Mouse (Mus musculus) G1E (cell line): ENCODE measurements around the gene P2rx1.

ENCODE experiments used
- CTCF ChIP-seq: IDR thresholded peaks from 2 replicates; pipeline ENCODE4 v1.5.1; 2012; ENCODE audit warnings: low read depth, low read length, inconsistent platforms, mixed read lengths
- GATA1 ChIP-seq: IDR thresholded peaks from 2 replicates; pipeline ENCODE4 v1.6.1; 2012; ENCODE audit warnings: borderline replicate concordance, low read length, inconsistent platforms, mixed read lengths
- GATA2 ChIP-seq: IDR thresholded peaks from 2 replicates; pipeline ENCODE4 v1.6.1; 2012; ENCODE audit warnings: low read depth, low read length, inconsistent platforms, borderline replicate concordance
- POLR2AphosphoS5 ChIP-seq: IDR thresholded peaks from 2 replicates; pipeline ENCODE4 v1.6.1; 2012; ENCODE audit warnings: low read depth, low read length, inconsistent platforms; ENCODE audit not compliant: insufficient replicate concordance
- TAL1 ChIP-seq: conservative IDR thresholded peaks from 2 replicates; pipeline ENCODE4 v1.6.1; 2012; ENCODE audit warnings: low read depth, low read length, inconsistent platforms, mixed read lengths

DNA sequence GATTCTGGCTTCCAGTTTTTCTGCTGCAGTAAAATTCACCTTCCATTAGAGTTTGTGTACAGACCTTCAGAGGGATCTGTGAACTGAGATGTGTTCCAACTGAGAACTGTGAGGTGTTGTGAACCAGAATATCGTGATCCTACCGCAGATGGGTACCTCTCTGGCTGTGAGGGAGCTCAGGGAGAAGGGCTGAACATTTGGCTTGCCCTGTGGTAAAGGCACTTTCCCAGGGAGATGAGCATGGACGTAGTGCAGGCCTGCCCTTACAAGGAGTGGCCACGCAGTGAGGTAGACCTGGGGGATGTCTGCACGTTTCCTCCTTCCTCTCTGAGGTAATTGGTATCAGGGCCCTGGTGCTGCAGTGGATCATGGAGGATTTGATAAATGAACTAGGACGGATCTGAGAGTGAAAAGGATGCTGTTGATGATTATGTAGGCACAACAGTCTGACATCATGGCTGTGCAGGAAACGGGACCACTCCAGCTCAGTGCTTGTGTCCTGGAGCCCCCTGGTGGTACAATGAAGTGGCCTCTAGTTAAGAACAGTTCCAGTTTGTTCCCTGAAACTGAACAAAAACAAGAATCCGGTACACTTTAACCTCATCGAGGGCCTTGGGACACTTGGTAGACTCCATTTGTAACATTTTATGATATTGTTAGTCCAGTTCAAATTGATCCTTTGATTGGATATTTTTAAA lies 40.3 kb downstream of the P2rx1 start:
- TF ChIP-seq CTCF (no peak; the same call in 1 of the 2 replicates), GATA1 (no peak), TAL1 (no peak), POLR2AphosphoS5 (no peak), GATA2 (no peak)
